ENCODE assay signal across 16 mouse cellular contexts in genomic region chr13:97616919-97617318, GRCm38 (mm10).
A peak's percentile ranks its signal among the peaks of the same experiment; 100 is the strongest.
DNase-seq lines count a peak whose midpoint lies in the region; ATAC-seq lines count a peak whose summit lies in the region.
"Had no signal": no experiment of that assay in that cellular context is flagged by ENCODE, and none has a peak within 500 bp of the region (broad histone marks: within the 10 kb centered on the region; RNA-seq: fewer than 3 reads in every experiment).

No protein-coding gene starts in this region.

- ATAC-seq in embryonic facial prominence, embryonic 15.5 days (ENCODE audit: insufficient number of reproducible peaks, low FRiP score, low TSS enrichment, low read depth) = no peak
- no peak for ATAC-seq in kidney, embryonic 16.5 days (ENCODE audit: low FRiP score, low TSS enrichment)
- no peak for ATAC-seq in intestine, embryonic 15.5 days
- ATAC-seq in stomach, embryonic 15.5 days (ENCODE audit: insufficient read depth, low FRiP score, low read depth) = no peak
- ATAC-seq in midbrain, embryonic 13.5 days = no peak
- ATAC-seq: forebrain, embryonic 13.5 days had no signal

- no peak for DNase-seq in embryonic facial prominence, embryonic 10.5 days (ENCODE audit: low spot score)
- DNase-seq in kidney, adult 11 months = no peak
- no peak for DNase-seq in cerebellum, postnatal 4 days (ENCODE audit: low spot score in 2 of 2)
- DNase-seq: cerebellum, adult 11 months; cerebellum, adult 9-11 months; kidney, adult 18-20 months; kidney, postnatal 25 days had no signal

- H3K9ac ChIP-seq in embryonic facial prominence, embryonic 15.5 days = no peak overlapping the region
- no peak overlapping the region for H3K9ac ChIP-seq in kidney, embryonic 16.5 days (replicated peaks; ENCODE audit: low read length)
- no peak overlapping the region for H3K9ac ChIP-seq in intestine, embryonic 15.5 days
- H3K9ac ChIP-seq in stomach, embryonic 15.5 days = no peak overlapping the region
- H3K9ac ChIP-seq in midbrain, embryonic 13.5 days (replicated peaks) = no peak overlapping the region
- H3K9ac ChIP-seq: embryonic facial prominence, embryonic 13.5 days; forebrain, embryonic 13.5 days; hindbrain, embryonic 15.5 days had no signal

- H3K4me2 ChIP-seq in embryonic facial prominence, embryonic 15.5 days (replicated peaks) = no peak overlapping the region
- no peak overlapping the region for H3K4me2 ChIP-seq in kidney, embryonic 16.5 days (replicated peaks; ENCODE audit: low read depth, low read length)
- peak overlapping the region; percentile 45; the same call in 1 of the 2 replicates for H3K4me2 ChIP-seq in intestine, embryonic 15.5 days (replicated peaks)
- H3K4me2 ChIP-seq in stomach, embryonic 15.5 days = no peak overlapping the region
- H3K4me2 ChIP-seq in midbrain, embryonic 13.5 days (replicated peaks) = no peak overlapping the region
- H3K4me2 ChIP-seq: embryonic facial prominence, embryonic 13.5 days; forebrain, embryonic 13.5 days; heart, embryonic 11.5 days; hindbrain, embryonic 15.5 days had no signal

- no peaks in the 10 kb centered on the region for H3K36me3 ChIP-seq in embryonic facial prominence, embryonic 15.5 days
- H3K36me3 ChIP-seq in embryonic facial prominence, embryonic 10.5 days (replicated peaks) = no peaks in the 10 kb centered on the region
- no peaks in the 10 kb centered on the region for H3K36me3 ChIP-seq in kidney, embryonic 16.5 days (ENCODE audit: insufficient read depth, low read length)
- H3K36me3 ChIP-seq in intestine, embryonic 15.5 days = no peaks in the 10 kb centered on the region
- no peaks in the 10 kb centered on the region for H3K36me3 ChIP-seq in stomach, embryonic 15.5 days
- H3K36me3 ChIP-seq in midbrain, embryonic 13.5 days = no peaks in the 10 kb centered on the region
- H3K36me3 ChIP-seq: embryonic facial prominence, embryonic 13.5 days; hindbrain, embryonic 15.5 days had no signal

- H3K27me3 ChIP-seq in embryonic facial prominence, embryonic 15.5 days = no peaks in the 10 kb centered on the region
- no peaks in the 10 kb centered on the region for H3K27me3 ChIP-seq in embryonic facial prominence, embryonic 10.5 days (replicated peaks; ENCODE audit: low read depth, poor library complexity, severe bottlenecking)
- no peaks in the 10 kb centered on the region for H3K27me3 ChIP-seq in kidney, embryonic 16.5 days (ENCODE audit: insufficient read depth, low read length)
- H3K27me3 ChIP-seq in intestine, embryonic 15.5 days (replicated peaks) = no peaks in the 10 kb centered on the region
- no peaks in the 10 kb centered on the region for H3K27me3 ChIP-seq in stomach, embryonic 15.5 days (replicated peaks)
- no peaks in the 10 kb centered on the region for H3K27me3 ChIP-seq in midbrain, embryonic 13.5 days
- H3K27me3 ChIP-seq: embryonic facial prominence, embryonic 13.5 days; forebrain, embryonic 13.5 days; hindbrain, embryonic 15.5 days had no signal

- H3K27ac ChIP-seq in embryonic facial prominence, embryonic 15.5 days (replicated peaks) = 0 out of 2 replicates have a peak overlapping the region, but pooled peaks have one; percentile 17
- no peak overlapping the region for H3K27ac ChIP-seq in embryonic facial prominence, embryonic 10.5 days (replicated peaks)
- H3K27ac ChIP-seq in kidney, embryonic 16.5 days (ENCODE audit: low read length) = peak overlapping the region; percentile 55
- peak overlapping the region; percentile 73; the same call in 1 of the 2 replicates for H3K27ac ChIP-seq in intestine, embryonic 15.5 days
- peak overlapping the region; percentile 53 for H3K27ac ChIP-seq in stomach, embryonic 15.5 days
- H3K27ac ChIP-seq in midbrain, embryonic 13.5 days = no peak overlapping the region
- H3K27ac ChIP-seq: forebrain, embryonic 13.5 days; hindbrain, embryonic 15.5 days had no signal

- H3K9me3 ChIP-seq in embryonic facial prominence, embryonic 15.5 days (replicated peaks) = no peaks in the 10 kb centered on the region
- H3K9me3 ChIP-seq in embryonic facial prominence, embryonic 10.5 days = no peaks in the 10 kb centered on the region
- no peaks in the 10 kb centered on the region for H3K9me3 ChIP-seq in kidney, embryonic 16.5 days (ENCODE audit: low read length)
- no peaks in the 10 kb centered on the region for H3K9me3 ChIP-seq in intestine, embryonic 15.5 days
- no peaks in the 10 kb centered on the region for H3K9me3 ChIP-seq in stomach, embryonic 15.5 days
- no peaks in the 10 kb centered on the region for H3K9me3 ChIP-seq in midbrain, embryonic 13.5 days
- H3K9me3 ChIP-seq: embryonic facial prominence, embryonic 13.5 days; forebrain, embryonic 13.5 days; hindbrain, embryonic 15.5 days had no signal

- H3K4me3 ChIP-seq in embryonic facial prominence, embryonic 15.5 days (replicated peaks) = no peak overlapping the region
- no peak overlapping the region for H3K4me3 ChIP-seq in embryonic facial prominence, embryonic 10.5 days
- H3K4me3 ChIP-seq in kidney, embryonic 16.5 days (ENCODE audit: low read length) = no peak overlapping the region
- no peak overlapping the region for H3K4me3 ChIP-seq in intestine, embryonic 15.5 days (replicated peaks)
- H3K4me3 ChIP-seq in stomach, embryonic 15.5 days (replicated peaks) = no peak overlapping the region
- no peak overlapping the region for H3K4me3 ChIP-seq in midbrain, embryonic 13.5 days (replicated peaks)
- H3K4me3 ChIP-seq: embryonic facial prominence, embryonic 13.5 days; forebrain, embryonic 13.5 days; hindbrain, embryonic 15.5 days had no signal

- peaks cover 14% of the 10 kb centered on the region for H3K4me1 ChIP-seq in embryonic facial prominence, embryonic 15.5 days
- H3K4me1 ChIP-seq in embryonic facial prominence, embryonic 10.5 days = peaks cover 10% of the 10 kb centered on the region
- H3K4me1 ChIP-seq in kidney, embryonic 16.5 days (ENCODE audit: insufficient read depth, low read length) = peaks cover 11% of the 10 kb centered on the region
- H3K4me1 ChIP-seq in intestine, embryonic 15.5 days (replicated peaks) = peaks cover 14% of the 10 kb centered on the region
- H3K4me1 ChIP-seq in stomach, embryonic 15.5 days = peaks cover 13% of the 10 kb centered on the region
- no peaks in the 10 kb centered on the region for H3K4me1 ChIP-seq in midbrain, embryonic 13.5 days (replicated peaks)
- H3K4me1 ChIP-seq: hindbrain, embryonic 15.5 days had no signal

Comparison
In these comparisons a context has a peak if more than half of its experiments do, and no peak if none do; other contexts are left out.
1. H3K27ac ChIP-seq: peak in embryonic facial prominence, embryonic 15.5 days (single experiment), kidney, embryonic 16.5 days (single experiment), intestine, embryonic 15.5 days (single experiment) and stomach, embryonic 15.5 days (single experiment); none in embryonic facial prominence, embryonic 10.5 days (single experiment) and midbrain, embryonic 13.5 days (single experiment).